Mouse (Mus musculus) adrenal gland (tissue): ENCODE results near the gene Ccr1l1.

Experiments
- intact Hi-C: fragments of 180-260 bp; cut with DNase I; formaldehyde crosslinking; loops from one replicate; pipeline ENCODE4 v1.15.1; 2025

Ccr1l1 gene

DNA sequence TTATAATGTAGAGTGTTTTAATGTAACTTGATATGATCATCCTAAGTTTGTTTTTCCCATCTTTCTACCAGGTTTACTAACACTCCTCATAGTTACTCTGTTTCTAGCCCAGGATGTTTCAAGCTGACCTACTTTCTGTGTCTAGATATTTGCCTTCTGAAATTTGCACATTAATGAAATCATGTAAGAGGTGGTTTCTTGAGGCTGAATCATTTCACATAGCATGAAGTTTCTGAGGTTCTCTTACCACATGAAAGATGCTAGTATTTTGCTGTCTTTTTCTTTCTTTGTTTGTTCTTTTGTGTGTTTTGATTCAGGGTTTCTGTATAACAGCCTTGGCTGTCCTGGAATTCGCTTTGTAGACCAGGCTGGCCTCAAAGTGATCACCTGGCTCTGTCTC lies 18.0 kb downstream of the Ccr1l1 start:
- intact Hi-C loops, result no loop called here

DNA sequence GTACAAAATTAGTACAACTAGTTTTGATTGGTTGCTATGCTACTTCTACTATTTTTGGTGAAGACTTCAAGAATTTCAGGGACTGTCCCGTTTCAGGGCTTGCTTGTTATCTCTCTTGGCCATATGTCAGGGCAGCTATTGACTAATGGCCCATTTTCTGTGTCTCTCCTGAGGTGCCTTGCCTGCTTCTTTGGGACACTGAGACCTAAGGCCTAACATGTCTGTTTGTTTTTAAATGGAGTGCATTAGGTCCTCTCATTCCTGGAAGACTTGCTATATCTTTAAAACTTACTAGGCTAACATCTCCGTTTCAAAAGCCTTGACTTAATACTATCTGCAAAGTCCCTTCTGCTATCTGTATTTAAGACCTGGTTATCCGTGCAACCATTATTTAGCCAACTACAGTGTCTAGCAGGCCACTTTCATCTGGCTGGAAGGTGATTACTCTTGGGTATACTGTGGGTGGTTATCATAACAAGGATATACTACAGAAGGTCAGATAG lies 20.2 kb downstream of the Ccr1l1 start:
- intact Hi-C loops, result no loop called here

DNA sequence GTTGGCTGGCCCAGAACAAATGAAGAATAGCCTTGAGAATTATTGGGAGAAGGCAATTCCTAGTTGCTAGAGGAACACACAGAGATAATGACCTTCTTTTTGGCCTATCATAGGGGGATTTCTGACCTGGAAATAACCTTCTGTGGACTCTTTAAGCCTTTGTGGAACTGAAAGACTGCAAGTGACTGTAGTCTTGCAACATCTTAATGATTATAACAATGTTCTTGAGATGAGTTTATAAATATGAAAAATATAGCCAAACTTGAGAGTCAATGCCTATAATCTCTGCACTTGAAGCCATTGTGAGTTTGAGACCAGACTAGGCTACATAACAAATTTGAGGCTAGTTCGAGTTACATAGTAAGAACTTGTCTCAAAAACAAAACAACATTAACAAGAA lies 21.3 kb downstream of the Ccr1l1 start:
- intact Hi-C loops, result no loop called here

DNA sequence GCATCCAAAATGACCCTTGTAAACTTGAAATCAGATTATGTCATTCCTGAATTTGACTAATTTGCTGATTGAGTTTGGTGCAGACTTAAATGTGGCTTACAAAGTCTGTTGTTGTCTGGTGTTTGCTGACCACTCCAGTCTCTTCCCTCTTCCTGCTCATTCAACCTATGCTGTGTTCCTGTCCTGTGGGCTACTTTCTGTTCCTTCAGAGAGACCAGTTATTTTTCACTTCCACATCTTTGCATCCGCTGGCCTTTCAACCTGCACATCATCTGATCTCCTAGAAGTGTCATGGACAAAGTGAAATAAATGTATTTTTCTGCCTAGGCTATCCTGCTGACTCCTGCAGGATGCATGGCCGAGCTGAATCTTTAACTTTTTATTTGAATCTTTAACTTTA lies 24.7 kb downstream of the Ccr1l1 start:
- intact Hi-C loops, result no loop called here

DNA sequence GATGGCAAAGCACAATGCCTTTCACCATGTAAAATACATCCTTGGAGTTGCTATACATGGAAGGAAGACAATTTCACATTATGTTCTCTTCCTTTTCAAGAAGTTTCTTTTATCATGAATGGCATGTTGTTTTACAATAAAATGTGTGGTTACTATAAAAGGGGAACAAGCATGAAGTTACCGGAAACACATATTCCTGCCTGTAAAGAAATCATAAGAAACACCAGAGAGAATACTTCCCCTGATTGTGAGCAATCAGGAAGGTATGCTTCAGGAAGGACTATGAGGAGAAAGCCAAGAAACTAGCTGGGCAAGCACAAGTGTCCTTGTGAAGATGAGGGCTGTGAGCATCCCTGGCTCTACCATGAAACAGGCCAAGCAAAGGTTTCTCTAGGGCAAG lies 27.0 kb downstream of the Ccr1l1 start:
- intact Hi-C loops, result no loop called here

DNA sequence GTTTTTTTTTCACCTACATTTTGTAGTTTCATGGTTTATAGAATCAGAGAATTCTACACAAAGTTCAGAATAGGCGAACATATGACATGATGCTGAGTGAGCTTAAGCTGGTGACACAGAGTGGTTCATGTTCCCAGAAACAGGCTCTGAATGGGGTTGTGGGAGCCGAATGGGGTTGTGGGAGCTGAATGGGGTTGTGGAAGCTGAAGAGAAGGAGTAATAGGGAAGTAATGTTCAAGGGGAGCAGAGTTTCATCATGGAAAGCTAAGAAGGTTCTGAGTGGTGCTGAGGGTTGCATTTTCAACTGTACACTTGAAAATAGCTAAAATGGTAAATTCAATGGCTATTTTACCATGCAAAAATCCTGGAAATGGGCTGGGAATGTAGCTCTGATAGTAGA lies 28.8 kb downstream of the Ccr1l1 start:
- intact Hi-C loops, result no loop called here

DNA sequence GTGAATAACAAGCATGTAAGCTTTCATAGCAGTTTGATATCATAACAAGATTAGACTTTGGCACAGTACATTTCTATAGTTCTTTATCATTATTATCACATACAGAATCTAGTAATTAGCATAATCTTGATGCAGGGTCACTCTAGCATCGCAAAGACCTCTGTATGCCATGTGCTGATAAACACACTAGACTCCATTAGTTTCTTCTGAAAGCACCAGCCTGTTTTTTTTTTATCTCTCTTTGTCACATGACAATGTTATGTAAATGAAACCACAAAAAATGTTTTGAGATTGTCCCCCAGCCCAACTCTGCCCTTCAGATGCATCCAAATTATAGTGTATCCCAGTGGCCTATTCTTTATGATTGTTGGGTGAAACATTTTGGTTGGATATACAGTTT lies 30.4 kb downstream of the Ccr1l1 start:
- intact Hi-C loops, result no loop called here

DNA sequence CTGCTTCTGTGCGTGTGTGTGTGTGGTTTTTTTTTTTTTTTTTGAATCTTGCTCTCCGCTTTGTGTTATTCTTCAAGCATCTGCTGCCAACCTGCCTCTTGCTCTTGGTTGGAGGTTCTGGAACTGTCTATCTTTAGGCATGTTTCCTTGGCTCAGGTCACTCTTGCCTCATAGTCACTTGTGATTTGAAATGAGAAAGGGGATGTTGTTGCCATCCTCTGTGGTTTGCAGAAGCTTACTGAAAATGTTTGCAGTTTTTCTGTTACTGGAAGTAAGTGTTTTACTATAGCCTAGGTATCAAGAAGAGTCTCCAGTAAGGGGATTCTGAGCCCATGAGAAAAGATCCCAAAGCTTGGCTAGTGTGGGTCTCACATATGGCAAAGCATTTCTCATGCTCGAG lies 36.2 kb downstream of the Ccr1l1 start:
- intact Hi-C loops, result no loop called here

DNA sequence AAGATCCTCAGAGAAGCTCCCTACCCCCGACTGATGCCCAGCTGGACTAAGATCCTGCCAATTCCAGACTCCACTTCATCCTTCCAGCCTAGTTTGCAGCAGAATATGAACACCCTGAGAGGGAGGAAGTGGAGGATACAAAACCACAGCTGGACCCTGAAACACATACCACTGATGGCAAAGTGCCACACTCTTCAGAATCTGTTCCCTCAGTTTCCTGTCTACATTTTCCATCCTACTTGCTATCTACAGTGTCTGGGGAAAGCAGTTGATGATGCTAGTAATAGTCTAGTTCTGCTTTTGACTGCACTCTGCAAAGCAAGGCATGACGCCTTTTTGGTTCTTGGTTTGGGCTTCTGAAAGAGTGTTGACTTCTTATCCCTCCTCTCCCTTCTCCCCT lies 36.9 kb downstream of the Ccr1l1 start:
- intact Hi-C loops, result no loop called here

DNA sequence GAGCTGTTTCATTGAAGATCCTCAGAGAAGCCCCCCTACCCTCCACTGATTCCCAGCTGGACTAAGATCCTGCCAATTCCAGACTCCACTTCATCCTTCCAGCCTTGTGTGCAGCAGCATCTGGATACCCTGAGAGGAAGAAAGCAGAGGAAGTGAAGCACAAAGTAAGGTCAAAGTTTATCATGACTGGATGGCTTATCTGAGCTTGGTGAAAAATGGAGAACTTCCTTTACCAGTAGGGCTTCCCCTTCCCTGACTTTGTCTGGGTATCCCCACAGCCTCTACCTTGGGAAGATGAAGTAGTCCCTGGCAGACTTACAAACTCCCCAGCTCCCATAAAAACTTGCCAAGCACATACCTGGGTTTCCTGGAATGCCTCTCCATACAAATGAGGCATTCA lies 37.6 kb downstream of the Ccr1l1 start:
- intact Hi-C loops, result no loop called here

DNA sequence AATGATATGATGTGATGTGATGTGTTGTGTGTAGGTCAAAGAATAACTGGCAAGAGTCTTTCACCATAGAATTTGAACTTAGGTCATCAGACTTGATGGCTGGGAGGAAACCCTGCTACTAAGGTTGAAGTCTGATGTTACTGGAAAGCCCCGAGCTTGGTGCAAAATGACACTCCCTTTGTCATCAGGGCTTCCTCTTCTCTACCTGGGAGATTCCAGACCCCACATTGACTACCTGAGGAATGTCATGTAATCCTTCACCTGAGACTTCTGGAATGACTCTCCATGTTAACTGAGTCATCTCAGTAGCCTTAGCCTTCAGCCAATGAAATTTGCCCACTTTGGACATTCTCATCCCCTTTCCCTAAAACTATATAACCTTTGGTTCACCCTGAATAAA lies 38.0 kb downstream of the Ccr1l1 start:
- intact Hi-C loops, result no loop called here

DNA sequence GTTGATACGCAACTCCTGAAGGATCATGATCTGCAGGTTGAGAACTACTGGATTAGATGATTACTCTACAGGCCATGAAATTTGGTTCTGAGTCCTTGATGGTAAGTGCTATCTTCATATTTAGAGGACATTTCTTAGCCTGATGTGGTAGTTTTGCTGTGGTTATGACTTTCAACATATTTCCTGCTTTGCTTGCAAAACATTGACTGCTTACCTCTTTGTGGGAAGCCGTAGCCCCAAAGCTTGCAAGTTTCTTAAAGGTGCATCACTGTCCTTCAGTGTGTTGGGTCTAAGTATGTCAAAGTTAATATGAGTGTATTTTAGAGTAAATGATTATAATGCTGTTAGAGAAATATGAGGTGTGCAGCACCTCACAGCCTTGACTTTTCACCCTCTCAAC lies 40.2 kb downstream of the Ccr1l1 start:
- intact Hi-C loops, result no loop called here

DNA sequence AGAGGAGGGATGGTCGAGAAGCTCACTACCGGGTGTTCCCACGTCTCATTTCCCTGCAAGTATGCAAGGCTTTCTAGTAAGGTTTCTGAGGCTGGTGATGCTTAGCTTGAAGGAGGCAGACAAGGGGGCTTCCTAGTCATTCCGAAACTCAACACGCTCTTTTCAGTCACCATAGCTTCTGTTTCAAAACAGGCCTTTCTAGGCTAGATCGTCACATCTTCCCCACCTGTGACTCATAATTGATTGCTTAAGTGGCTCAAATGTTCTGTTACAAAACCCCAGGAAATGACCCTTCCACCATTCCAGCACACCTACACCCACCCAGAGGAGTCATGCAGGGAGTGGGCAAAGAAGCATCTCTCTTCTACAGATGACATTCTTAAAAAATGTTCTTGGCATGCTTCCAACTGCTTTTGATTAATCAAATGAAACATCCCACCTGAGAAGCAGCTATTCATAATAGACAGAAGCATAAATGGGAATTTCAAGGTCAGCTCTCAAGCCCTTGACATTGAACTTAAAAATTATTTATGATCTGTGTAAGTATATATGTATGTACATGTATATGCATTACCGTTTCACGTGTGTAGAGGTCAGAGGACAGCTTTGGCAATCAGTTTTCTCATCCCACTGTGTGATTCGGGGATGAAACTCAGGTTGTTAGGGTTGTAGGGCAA lies 41.5 kb downstream of the Ccr1l1 start:
- intact Hi-C loops, result no loop called here

DNA sequence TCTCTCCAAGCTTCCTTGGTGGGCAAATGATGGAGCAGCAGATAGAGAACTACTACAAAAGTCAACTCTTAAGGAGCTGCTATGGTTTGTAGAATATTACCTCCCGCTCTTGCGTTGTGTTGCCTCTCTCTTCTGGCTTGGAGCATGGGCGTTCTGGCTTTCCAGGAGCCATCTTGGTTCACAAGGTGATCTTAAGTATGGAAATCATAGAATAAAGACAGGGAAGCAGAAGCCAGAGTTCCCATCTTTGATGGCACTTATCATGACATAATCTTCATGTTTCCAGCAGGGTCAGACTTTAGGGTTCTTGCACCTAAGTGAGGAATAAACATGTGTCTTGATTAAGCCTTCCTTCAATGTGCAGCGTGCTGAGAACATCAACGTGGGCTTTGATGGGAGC lies 42.4 kb downstream of the Ccr1l1 start:
- intact Hi-C loops, result no loop called here

DNA sequence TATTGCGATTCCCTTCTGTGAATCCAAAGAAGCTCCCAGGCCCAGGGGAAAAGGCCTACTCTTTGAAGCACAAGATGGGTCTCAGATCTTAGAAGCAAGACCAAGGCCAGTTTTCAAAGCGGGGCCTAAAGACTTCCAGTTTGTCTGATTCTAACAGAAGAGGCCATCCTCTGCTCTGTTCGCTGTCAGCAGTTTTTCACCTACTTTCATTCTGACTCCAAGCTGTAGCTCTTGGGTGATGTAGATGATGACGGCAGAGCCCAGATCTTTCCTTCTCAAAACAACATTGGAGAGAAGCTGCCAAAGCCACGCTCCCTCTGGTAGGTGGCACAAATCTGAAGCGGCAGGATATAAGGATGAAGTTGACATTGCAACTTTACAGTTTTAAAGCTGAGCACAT lies 42.9 kb downstream of the Ccr1l1 start:
- intact Hi-C loops, result no loop called here

DNA sequence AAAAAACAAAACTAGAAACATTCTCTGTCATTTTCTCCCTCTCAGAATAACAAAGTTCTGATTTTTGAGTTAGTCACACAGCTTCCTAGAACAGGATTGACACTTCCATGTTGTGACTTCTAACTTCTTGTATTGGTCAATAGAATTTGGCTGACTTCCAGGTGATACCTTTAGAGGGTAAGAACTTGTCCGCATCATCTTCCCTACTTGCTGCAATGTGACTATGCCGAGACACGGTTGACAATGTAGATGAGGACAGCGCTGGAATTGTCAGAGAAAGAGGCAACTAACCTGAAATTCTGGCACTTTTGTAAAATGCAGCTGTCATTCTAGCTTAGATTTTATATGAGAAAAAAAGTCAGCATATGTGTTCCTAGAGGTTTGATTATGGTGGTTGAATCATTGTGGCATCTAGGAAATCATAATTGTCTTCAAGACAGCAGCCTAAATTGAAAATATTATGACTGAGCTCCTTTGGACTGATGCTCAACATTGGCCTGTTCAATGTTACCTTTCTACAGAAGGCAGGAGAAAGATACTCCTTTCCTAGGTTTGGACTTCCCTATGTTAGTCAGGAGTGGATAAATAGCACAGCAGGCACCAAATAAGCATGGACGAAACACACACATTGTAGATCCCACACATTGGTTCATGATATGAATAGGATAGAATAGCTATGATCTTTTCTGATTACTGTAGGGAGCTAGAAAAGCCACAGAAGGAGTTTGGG lies 44.3 kb downstream of the Ccr1l1 start:
- intact Hi-C loops, result no loop called here

DNA sequence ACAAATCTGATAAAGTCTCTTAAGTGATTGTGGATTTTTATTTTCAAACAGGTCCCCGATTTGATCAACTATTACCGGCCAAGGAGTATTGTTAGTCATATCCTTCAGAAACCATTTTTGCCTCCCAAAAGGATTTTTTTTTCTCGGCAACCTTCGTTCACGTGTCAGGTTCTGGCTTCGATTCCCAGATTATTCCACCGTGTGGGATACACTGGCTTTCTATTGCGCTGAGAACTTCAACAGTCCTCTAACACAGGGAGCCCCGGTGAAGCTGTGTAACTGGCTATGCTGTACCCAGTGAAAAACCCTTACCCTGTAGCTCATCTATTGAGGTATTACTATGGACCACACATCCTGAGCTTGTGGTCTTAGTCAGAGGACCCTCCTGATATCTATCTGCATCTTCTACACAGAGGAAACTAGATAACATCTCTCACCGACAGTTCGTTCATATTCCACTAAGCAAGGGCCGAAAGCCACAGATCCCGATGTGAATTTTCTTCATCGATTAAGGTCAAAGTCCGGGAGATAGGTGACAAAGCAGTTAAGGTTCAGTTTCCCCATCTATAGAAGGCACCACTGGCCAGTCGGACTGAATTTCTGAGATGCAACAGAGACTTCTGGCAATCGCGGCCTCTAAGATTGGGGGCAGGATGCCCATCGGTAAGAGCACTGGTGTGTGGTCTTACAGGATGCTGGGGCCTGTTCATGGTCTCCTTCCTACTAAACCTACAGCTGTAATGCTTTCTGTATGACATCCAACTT lies 45.1 kb downstream of the Ccr1l1 start:
- intact Hi-C loops, result no loop called here

DNA sequence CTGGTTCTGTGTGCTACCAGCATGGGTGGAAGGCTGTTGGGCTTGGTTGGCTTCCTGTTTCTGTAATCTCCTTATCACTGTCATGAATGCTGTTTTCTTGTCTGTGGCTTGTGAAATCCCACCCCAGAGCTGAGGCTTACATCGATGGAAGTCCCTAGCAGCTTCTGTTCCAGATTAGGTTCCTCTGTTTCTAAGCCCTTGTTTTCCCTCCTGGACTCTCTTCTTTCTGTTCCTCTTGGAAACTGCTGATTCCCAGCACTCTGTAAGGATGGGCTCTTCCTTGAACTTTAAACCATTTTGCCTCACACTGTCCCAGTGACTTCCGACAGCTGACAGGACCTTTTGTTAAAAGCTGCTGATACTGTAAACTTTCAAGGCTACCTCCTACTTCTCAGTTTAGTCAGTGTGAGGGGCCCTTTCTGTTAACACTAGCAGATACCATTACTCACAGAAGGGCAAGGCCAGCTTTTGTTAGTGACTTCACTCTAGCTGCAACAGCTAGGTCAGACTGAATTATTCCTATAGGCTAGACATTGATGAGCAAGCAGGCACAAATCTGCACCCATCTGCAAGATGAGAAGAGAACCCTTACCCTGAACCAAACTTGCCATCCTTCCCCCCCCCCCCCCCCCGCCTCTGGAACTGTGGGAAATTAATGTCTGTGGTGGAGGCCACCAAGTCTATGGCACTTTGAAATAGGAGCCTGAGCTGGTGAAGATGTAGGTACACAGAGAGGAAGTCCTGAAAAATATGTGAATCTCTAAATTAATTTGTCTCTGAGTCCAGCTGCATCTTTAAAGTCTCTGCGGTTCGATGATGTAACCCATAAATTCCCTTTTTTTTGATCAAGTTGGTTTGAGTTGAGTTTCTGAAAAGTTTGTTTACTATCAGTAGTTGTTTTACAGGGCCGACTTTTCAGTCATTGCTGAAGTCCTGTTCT lies 46.2 kb downstream of the Ccr1l1 start:
- intact Hi-C loops, result no loop called here

DNA sequence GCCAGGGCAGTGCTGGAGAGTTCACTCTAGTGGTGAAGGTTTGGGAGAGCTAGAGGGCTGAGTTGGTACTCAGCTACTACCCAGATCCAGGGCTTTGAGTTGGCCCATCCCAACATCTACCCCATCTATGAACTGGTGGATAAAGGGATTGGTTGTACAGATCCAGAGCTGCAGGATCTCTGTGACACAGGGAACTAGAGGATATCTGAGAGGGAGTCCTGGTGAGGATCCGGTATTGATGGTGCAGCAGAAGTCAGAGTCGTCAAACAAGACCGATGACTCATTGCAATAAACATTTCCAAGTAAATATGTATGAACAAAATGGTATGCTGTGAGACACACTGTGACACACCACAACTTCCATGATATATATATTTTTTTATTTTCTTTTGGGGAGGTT lies 47.3 kb downstream of the Ccr1l1 start:
- intact Hi-C loops, result no loop called here

DNA sequence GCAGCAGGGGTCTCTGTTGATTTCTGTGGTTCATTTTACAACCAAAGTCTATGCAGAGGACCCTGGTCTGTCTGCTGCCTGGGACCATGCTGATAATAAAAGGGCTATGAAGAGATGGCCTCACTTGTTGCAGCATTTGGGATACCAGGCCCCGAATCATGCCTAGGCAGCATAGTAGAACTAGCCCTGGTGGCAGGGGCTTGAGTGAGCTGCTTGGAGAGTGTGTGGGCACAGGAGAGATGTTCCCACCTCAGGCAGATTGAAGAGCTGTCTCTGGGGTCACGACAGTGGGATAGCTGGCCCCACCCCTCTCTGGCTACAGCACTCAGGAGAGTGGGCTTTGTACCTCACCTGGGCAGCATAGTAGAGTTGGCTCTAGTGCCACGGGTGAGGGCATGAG lies 47.7 kb downstream of the Ccr1l1 start:
- intact Hi-C loops, result no loop called here

DNA sequence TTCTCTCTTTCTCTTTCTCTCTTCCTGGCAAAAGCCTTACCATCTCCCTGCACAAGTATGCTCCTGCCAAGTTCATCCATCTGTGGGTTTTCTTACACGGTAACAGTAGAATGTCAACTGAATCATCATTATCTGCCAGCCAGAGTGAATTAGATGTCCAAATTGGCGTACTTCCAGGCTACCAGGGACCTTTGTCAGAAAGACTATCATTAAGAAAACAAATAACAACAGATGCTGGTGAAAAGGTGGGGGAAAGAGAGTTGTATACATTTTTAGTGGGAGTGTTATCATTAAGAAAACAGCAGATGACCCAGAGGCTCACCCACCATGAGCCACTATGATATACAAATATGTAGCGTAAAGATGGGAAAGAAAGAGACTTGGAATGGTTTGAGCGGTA lies 48.3 kb downstream of the Ccr1l1 start:
- intact Hi-C loops, result no loop called here
